Mouse (Mus musculus) brain, embryonic 14.5 days (tissue): ENCODE data around the gene Sept5. TPM values are rescaled to one million over a fixed set of nuclear protein-coding genes. Genes with fewer than 3 reads are reported as not detected.

ENCODE experiments used
- DNase-seq: peaks from one replicate; pipeline ENCODE4 v3.0.0-alpha.2; 2011; ENCODE audit warnings: low read depth
- CTCF ChIP-seq: fragments of 200-500 bp; IDR thresholded peaks from 2 replicates; pipeline ENCODE4 v1.5.1; 2012; ENCODE audit warnings: inconsistent platforms, mild to moderate bottlenecking, moderate library complexity, borderline replicate concordance; ENCODE audit not compliant: insufficient read depth, insufficient read length; ENCODE audit errors: extremely low read depth
- POLR2A ChIP-seq: fragments of 200-500 bp; IDR thresholded peaks from 2 replicates; pipeline ENCODE4 v1.6.1; 2012; ENCODE audit warnings: mild to moderate bottlenecking, inconsistent platforms, borderline replicate concordance; ENCODE audit not compliant: poor library complexity, insufficient read depth, insufficient read length, severe bottlenecking; ENCODE audit errors: extremely low read depth
- polyA plus RNA-seq: library from polyadenylated mRNA; depleted of rRNA; stranded (reverse); fragments of >200 nt; gene quantifications from 2 replicates; pipeline ENCODE4 v1.2.3, GENCODE M21; 2012; rRNA removed

The Sept5 gene
- polyA plus RNA-seq = 266 and 348 TPM in 2 replicates

DNA sequence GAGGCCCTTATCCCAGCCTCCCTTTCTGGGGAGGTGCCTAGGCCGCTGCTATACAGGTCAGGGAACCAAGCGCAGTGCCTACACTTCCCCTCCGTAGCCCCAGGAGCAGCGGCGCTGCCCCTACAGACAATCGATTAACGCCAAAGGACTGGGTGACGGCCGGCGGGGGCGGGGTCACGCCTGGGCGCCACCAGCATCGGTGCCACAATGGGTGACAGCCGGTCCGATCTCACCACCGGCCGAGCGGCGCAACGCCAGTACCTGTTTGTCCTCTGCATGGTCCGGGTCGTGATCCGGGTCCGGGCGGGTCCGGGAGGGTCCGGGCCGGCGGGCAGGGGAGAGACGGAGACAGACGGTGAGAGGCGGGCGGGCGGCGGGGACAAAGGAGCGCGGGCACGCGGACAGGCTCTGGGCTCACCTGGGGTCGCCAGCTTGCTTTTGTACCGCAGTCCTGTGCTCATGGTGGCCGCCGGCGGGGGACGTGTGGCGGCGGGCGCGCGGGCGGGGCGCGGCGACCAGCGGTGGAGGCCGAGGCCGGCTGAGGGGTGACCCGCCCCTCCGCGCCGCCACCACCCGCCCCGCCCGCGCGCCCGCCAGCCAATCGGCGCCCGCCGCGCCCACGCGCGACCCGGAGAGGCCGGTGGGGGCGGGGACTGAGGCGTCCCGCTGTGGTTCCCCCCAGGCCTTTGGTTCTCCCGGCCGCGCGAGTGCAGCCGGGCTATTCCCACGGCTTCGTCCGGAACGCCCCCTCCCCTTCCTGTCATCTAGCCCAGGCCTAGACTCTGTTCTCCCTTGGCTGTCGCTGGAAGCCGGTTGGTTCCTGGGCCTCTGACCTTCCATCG, at the start of gene Sept5:
TSS of gene Sept5 (minus strand) at position 565 of the 842 bp plus-strand sequence.
- no peak for TF ChIP-seq CTCF
- peak; percentile 75 for TF ChIP-seq POLR2A
- DNase-seq = peak; percentile 68

DNA sequence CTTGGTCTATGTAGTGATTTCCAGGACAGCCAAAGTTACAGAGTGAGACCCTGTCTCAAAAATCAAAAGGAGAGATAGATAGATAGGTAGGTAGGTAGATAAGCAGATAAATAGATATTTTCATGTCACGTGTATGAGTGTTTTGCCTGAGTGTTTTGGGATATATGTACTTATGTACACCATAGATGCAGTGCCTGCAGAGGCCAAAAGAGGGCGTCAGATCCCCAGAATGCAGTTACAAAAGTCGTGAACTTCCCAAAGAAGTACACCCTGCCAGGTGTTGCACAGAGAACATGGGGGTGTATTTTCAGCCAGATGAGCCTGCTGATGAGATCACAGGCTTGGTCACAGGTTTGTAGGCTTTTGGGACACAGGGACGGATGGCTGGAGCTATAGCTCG, 49.4 kb upstream of the Sept5 start:
- TF ChIP-seq POLR2A = no peak
- no peak for TF ChIP-seq CTCF

DNA sequence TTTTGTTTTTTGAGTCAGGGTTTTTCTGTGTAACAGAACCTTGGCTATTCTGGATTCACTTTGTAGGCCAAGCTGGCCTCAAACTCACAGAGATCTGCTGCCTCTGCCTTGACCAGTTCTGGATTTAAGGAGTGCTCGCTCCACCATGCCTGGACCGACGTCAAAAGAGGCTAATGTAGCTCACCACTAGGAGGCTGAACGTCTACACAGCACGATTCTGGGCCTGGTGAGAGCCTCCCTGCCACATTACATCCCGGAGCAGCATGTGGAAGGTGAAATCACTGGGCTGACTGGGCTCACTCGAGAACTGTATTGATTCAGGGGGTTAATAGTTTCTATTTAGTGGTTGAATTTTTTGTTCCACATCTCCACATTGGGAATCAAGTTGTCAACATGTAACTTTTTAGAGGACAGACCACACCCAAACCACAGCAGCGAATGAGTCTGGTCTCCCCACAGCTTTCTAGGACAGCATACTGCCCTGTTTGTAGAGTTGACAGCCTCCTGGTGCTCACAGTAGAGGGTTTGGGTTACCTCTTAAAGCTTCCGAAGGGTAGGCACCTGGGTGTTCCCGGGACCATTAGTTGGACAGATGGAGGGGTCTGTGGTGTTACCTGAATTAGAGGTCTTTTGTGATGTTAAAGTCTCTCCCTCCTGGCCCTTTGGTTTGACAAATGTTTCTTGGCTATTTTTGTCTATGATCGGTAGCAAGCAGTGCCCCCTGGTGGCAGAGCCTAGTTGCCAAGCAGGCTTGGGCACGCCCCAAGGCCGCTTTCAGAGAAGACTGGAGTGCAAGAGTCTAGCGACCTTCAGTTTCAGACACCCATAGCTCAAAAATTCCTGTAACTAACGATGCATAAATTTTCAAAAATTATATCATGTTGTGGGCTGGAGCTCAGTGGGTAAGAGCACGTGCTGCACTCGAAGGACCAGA, 48.3 kb upstream of the Sept5 start:
- peak; percentile 53 for DNase-seq
- TF ChIP-seq CTCF (peak; percentile 63), POLR2A (no peak)

More for the DNA sequence above, 49.4 kb upstream of the Sept5 start:
- no peak for DNase-seq

DNA sequence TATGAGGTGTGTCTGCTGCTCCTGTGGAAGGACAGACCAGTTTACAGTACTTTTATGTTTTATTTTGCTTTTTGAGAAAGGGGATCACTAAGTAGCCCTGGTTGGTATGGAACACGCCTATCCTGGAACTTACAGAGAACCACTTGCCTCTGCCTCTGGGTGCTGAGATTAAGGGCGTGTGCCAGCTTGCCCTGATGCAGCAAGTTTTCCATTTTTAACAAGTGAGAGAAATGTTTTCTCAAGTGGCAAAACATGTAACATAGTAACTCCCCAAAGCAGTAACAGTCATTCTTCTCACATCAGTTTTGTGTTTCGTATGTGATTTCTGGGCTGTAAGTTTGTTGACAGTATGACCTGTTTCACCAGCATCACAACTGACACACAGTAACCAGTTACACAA, 43.3 kb upstream of the Sept5 start:
- TF ChIP-seq POLR2A = no peak
- TF ChIP-seq CTCF = no peak
- DNase-seq = no peak

DNA sequence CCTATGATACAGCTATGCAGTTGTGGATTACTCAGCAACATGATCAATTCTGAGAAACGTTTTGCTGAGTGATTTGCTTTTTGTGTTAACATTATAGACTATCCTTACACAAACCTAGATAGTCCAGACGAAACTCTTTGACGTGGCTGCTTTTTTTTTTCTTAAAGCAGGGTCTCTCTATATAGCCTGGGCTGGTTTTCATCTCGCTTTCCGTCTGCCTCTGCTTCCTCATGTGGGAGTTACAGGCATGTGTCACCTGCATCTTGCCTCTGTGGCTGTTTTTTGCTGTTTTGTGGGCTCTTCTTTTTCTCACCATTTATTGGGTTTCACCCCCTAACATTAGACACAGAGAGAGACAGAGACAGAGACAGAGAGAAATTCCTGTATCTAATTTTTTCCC, 42.3 kb upstream of the Sept5 start:
- no peak for DNase-seq
- TF ChIP-seq POLR2A (no peak), CTCF (no peak)

DNA sequence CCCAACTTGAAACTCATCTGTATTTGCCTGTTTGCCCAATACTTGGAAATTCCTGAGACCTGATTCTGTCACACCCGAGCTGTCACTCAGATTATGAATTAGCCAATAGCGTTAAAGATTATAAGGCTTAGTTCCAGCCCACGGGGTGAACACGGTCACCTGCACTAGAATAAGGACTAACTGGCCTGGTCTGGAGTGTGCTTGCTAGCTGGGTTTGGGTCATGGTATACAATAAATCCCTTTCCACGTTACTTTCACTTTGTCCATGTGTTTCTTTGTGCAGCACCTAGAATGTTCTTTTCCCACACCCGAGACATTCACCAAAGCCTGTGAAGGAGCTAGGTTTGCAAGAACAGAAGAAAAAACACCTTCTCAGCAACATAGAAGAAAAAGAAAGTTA, 40.2 kb upstream of the Sept5 start:
- TF ChIP-seq POLR2A (no peak), CTCF (no peak)
- no peak for DNase-seq

DNA sequence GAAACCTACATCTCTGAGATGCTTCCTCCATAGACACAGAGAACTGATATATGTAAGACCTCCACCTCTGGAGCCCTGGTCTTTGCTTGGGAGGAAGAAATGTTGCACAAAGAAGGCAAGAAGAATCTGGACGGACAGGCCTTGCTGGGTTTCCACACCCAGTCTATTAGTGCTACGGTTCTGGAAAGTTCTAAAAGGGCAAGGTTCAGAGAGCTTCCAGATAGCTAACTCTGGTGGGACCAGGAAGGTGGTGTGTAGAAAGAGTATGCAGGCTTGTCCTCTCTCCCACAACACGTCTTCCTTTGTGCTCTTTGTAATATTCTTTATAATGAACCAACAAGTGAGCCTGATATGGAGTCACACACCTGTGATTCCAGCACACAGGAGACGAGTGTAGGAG, 28.8 kb upstream of the Sept5 start:
- no peak for DNase-seq
- TF ChIP-seq POLR2A (no peak), CTCF (no peak)

DNA sequence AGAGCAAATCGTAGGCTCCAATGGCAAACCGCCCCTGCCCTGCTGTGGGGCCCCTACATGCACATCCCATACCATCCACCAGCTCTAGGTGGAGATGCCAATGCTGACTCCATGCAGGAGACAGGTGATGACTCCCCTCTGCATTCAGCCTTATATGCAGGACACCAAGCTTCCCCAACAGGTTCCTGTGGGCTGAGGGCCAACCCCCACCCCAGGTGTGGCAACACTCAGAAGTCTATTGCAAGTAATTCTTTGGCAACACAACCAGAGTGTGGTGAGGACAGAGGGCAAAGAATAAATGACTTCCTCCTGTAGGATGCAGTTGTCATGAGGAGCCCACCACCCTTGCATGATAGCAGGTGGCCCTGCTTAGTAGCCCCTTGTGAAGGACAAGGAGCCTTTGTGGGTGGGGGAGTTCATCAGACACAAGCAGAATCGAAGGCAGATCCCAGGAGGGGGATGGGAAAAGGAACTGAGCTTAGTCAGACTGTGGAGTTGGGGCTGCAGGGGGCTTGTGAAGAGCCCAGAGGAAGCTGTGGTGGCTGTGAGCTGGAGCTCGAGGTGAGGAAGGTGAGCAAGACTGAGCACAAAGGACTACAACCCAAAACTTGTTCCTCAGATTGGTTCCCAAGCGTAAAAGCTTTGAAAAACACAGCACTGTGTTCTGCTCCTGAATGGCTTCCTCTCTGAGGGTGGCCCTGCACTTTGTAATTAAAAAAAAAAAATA, 25.8 kb upstream of the Sept5 start:
- TF ChIP-seq POLR2A (no peak), CTCF (no peak)
- no peak for DNase-seq

DNA sequence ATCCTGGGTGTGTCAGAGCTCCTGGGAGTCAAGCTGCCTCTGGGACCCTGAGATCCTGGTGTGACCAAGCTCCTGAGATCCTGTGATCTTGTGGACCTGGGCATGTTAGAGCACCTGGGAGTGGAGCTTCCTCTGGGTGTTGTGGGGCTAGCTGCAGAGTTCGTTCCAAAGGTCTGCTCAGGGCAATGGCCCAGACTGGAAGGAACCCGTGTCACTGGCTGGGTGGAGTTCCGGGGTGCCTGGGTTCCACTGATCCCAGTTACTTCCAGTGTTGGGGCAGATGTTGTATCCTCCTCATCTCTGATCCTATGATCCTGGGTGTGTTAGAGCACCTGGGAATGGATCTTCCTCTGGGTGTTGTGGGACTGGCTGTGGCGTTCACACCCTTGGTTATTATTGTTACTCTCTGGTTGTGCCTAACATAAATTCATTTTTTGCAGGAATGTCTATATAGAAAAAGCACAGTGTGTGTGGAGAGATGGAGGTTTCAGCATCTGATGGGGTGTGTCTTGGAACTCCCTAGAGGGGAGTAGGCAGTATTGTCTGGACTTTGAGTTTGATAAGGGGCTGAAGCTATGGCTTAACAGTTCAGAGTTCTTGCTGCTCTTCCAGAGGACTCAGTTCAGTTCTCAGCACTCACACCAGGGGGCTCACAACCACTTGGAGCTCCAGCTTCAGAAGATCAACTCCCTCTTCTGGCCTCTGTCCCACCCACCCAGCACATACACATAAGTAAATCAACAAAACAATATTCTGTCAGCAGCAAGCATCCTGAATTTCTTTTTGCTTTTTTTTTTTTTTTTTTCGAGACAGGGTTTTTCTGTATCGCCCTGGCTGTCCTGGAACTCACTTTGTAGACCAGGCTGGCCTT, 23.8 kb upstream of the Sept5 start:
- DNase-seq = no peak
- no peak for TF ChIP-seq POLR2A
- no peak for TF ChIP-seq CTCF

DNA sequence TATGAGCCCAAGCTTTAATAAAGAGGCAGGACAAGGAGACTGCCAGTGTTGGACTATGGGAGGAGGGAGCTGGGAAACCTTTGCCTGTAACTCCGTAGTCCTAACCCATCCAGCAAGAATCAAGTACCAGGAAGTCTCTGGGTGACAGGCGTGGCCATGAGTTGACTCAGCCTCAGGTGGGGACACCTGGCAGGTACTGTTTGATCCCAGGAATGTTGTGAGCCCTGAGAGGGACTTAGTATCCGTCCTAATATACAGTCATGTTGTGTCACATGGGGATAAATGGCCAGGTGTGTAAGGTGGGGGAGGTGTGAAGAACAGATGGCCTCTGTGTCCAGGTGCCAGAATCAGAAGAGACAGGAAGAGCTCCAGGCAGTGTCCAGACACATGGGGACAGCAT, 19.4 kb upstream of the Sept5 start:
- no peak for DNase-seq
- TF ChIP-seq CTCF (no peak), POLR2A (no peak)
